Mouse (Mus musculus): ENCODE results near the gene Gm5431. TPM values are rescaled to one million over a fixed set of nuclear protein-coding genes. Genes with fewer than 3 reads are reported as not detected.
"Not testable (repeated sequence)": the region's sequence is repeated elsewhere in the genome, so short reads cannot be mapped to it uniquely, and the experiment has no call there.

Gm5431 gene
- polyA plus RNA-seq (2016; fragmentation: Nextera tagmentation; extraction: Ambion mirVana) = 0.06 TPM in 1 of 2 replicates, not detected in the other

DNA sequence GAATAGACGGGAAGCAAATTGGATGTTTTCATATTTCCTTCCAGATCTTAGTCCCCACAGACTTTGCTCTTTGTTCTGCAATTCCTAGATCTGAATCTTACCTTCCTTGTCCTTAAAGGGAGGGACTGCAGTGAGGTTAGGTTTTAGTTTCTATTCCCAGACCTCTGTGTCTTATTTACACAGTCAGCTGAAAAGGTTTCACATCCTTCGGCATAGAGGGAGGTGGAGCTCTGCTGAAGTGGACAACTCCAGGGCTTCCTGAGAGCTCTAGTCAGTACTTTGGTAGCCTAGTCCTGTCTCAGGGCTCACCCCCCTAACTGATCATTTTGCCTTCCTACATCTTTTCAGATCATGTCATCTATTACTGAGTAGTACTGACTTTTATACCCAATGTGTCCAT is at the start of gene Gm5431:
Gm5431 (minus strand) TSS at position 194 of the 400 bp plus-strand sequence.
- DNase-seq (ENCODE audit: extremely low spot score, low spot score) = no peak
- 70% methylated on average over 2 of the region's 2 CpGs for WGBS

DNA sequence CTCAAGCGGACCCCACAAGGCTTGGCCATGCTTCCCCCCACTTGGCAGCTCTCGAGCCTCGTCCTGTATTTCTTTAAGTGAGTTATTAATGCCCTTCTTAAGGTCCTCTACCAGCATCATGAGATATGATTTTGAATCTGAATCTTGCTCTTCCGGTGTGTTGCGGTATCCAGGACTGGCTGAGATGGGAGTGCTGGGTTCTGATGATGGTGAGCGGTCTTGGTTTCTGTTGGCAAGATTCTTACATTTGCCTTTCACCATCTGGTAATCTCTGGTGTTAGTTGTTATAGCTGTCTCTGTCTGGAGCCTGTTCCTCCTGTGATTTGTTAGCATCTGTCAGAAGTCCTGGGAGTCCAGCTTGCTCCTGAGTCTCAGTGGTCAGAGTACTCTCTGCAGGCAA is 44.1 kb upstream of the Gm5431 start, which contains the start of gene Psme2b:
Psme2b (minus strand) TSS at position 101 of the 400 bp plus-strand sequence.
- not testable (repeated sequence) for H3K9me3 ChIP-seq, H3K27ac ChIP-seq
- 93% methylated on average over 6 of the region's 6 CpGs for WGBS

More for the DNA sequence above, at the start of gene Gm5431:
- Histone ChIP-seq H3K4me1 (no peaks in the 10 kb centered on the region), H3K27me3 (ENCODE audit: poor library complexity, severe bottlenecking) (no peaks in the 10 kb centered on the region), H3K27ac (no peak within 1 kb of the TSS), H3K4me3 (no peak within 1 kb of the TSS), H3K36me3 (replicated peaks) (no peaks in the 10 kb centered on the region), H3K9me3 (no peaks in the 10 kb centered on the region)

GRCm38 (mm10) chr11:48939286-48939685 is 37.3 kb upstream of the Gm5431 start:
- not testable (repeated sequence) for H3K4me3 ChIP-seq

More for the DNA sequence above, 44.1 kb upstream of the Gm5431 start, which contains the start of gene Psme2b:
- not testable (repeated sequence) for H3K4me3 ChIP-seq; H3K4me1 ChIP-seq; H3K27me3 ChIP-seq (ENCODE audit: poor library complexity, severe bottlenecking); H3K36me3 ChIP-seq (replicated peaks); DNase-seq (ENCODE audit: extremely low spot score, low spot score)

DNA sequence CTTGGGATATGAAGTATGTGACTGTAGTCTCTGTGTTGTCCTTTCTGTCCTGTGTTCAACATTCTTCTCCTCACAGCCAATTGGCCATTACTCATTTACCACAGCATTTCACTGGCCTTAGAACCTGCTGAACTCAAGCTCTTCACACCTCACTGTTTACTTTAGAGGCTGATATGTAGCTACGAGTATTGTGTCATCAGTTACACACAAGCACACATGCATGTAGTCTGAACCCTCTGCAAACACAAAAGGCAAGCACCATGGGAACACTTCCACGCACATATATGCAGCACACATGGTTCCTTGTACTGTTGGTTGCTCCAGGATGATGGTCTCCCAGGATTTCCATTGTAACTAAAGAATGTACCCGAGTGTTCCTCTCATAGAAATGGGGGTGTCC is 33.3 kb upstream of the Gm5431 start:
- 100% methylated on average over 1 of the region's 3 CpGs for WGBS
- not testable (repeated sequence) for DNase-seq (ENCODE audit: extremely low spot score, low spot score); H3K36me3 ChIP-seq (replicated peaks)

More at GRCm38 (mm10) chr11:48939286-48939685, 37.3 kb upstream of the Gm5431 start:
- not testable (repeated sequence) for H3K4me1 ChIP-seq; H3K27ac ChIP-seq; H3K36me3 ChIP-seq (replicated peaks); DNase-seq (ENCODE audit: extremely low spot score, low spot score); H3K9me3 ChIP-seq; H3K27me3 ChIP-seq (ENCODE audit: poor library complexity, severe bottlenecking)

GRCm38 (mm10) chr11:48933923-48934322 is 31.9 kb upstream of the Gm5431 start:
- H3K4me3 ChIP-seq = not testable (repeated sequence)

More for the DNA sequence above, 33.3 kb upstream of the Gm5431 start:
- H3K4me3 ChIP-seq; H3K4me1 ChIP-seq; H3K27ac ChIP-seq; H3K27me3 ChIP-seq (ENCODE audit: poor library complexity, severe bottlenecking); H3K9me3 ChIP-seq: not testable (repeated sequence)

GRCm38 (mm10) chr11:48933422-48933821 is 31.4 kb upstream of the Gm5431 start:
- not testable (repeated sequence) for H3K9me3 ChIP-seq; H3K4me3 ChIP-seq; H3K36me3 ChIP-seq (replicated peaks); H3K27ac ChIP-seq; H3K27me3 ChIP-seq (ENCODE audit: poor library complexity, severe bottlenecking); H3K4me1 ChIP-seq; DNase-seq (ENCODE audit: extremely low spot score, low spot score)
- WGBS = 91% methylated on average over 1 of the region's 1 CpGs

More at GRCm38 (mm10) chr11:48933923-48934322, 31.9 kb upstream of the Gm5431 start:
- 72% methylated on average over 1 of the region's 1 CpGs for WGBS
- not testable (repeated sequence) for DNase-seq (ENCODE audit: extremely low spot score, low spot score); H3K27me3 ChIP-seq (ENCODE audit: poor library complexity, severe bottlenecking); H3K27ac ChIP-seq; H3K9me3 ChIP-seq; H3K36me3 ChIP-seq (replicated peaks); H3K4me1 ChIP-seq

DNA sequence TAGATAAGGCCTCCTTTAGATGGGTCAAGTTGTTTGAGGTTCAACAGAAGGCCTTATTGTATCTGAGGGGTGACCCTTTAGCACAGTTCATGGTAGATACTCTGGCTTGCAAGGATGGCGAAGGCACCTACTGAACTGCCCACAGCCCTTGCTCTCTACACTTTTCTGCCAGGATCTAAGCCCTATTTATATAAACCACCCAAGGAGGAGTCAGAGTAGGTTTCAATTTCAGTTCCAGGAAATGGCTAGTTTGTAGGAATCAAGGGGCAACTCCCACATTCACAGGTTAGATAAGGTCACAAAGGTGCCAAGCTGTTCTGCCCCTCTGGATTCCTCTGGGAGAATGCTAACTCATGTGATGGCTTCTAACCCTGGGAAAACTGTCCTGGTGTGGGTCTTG is 26.1 kb upstream of the Gm5431 start:
- 75% methylated on average over 1 of the region's 1 CpGs for WGBS
- DNase-seq (ENCODE audit: extremely low spot score, low spot score); H3K9me3 ChIP-seq; H3K4me3 ChIP-seq; H3K27ac ChIP-seq; H3K36me3 ChIP-seq (replicated peaks); H3K4me1 ChIP-seq; H3K27me3 ChIP-seq (ENCODE audit: poor library complexity, severe bottlenecking): not testable (repeated sequence)

DNA sequence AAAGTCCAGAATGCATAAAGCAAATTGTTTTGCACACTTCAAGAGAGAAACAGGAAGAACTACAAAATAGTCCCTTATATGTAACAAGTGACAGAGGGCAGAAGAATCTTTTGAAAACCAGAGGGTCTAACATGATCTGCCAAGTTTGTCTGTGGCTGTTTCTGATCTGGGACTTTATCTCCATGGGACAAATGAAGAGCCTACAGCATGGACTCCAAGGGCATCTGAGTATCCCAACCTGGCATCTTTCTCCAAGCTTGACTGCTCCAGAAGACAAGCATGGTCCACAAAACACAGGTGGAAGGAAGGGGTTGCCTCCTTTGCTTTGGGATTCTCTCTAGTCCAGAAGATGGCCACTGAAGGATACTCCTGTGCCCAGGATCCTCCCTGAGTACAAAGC is 24.4 kb upstream of the Gm5431 start:
- not testable (repeated sequence) for H3K4me1 ChIP-seq; H3K27me3 ChIP-seq (ENCODE audit: poor library complexity, severe bottlenecking); H3K9me3 ChIP-seq; H3K36me3 ChIP-seq (replicated peaks); H3K27ac ChIP-seq; H3K4me3 ChIP-seq; DNase-seq (ENCODE audit: extremely low spot score, low spot score)

GRCm38 (mm10) chr11:48923818-48924217 is 21.8 kb upstream of the Gm5431 start:
- whole genome bisulfite sequencing = 86% methylated on average over 5 of the region's 5 CpGs
- H3K4me1 ChIP-seq = not testable (repeated sequence)

DNA sequence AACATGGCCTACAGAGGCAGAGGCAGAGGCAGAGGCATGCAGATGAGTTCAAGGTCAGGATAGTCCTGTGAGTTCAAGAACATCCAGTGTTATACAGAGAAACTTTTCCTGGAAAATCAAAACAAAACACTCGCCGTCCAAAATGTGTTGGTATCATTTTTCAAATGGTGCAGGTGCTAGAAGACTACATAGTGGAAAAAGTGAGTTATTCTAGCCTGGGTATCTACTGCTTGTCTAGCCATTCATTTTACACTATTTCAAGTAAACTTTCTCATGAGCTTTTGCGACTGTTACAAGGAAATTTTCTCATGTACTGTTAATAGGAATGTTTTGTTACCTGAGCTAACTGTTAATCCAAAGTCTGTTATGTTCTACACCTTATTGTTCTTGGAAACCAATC is 16.4 kb upstream of the Gm5431 start:
- Histone ChIP-seq H3K9me3 (no peaks in the 10 kb centered on the region), H3K4me1 (no peaks in the 10 kb centered on the region), H3K36me3 (replicated peaks) (no peaks in the 10 kb centered on the region), H3K27ac (no peak overlapping the region), H3K4me3 (no peak overlapping the region), H3K27me3 (ENCODE audit: poor library complexity, severe bottlenecking) (no peaks in the 10 kb centered on the region)
- no peak for DNase-seq (ENCODE audit: extremely low spot score, low spot score)
- WGBS = 88% methylated on average over 3 of the region's 3 CpGs

More at GRCm38 (mm10) chr11:48923818-48924217, 21.8 kb upstream of the Gm5431 start:
- H3K9me3 ChIP-seq; H3K27ac ChIP-seq; H3K27me3 ChIP-seq (ENCODE audit: poor library complexity, severe bottlenecking); H3K4me3 ChIP-seq; DNase-seq (ENCODE audit: extremely low spot score, low spot score); H3K36me3 ChIP-seq (replicated peaks): not testable (repeated sequence)

DNA sequence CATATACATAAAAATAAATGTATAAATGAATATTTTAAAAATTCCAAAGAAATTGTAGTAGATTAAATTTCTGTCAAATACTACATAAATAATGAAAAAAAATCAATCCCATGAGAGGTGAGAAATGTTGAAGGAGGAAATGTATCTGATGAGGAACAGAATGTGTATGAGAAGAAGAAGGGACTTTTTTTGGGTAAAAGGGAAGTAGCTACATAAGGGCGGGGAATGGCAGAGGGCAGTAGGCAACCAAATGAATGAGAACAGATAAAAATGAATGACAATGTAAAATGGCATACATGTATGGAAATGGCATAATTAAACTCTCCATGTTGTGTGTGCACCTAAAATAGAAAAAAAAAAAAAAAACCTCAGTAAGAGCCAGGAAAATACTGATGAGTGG is 11.6 kb upstream of the Gm5431 start:
- Histone ChIP-seq H3K27ac (no peak overlapping the region), H3K36me3 (replicated peaks) (no peaks in the 10 kb centered on the region), H3K27me3 (ENCODE audit: poor library complexity, severe bottlenecking) (no peaks in the 10 kb centered on the region), H3K4me1 (no peaks in the 10 kb centered on the region), H3K4me3 (no peak overlapping the region), H3K9me3 (no peaks in the 10 kb centered on the region)
- WGBS = 96% methylated on average over 1 of the region's 1 CpGs
- DNase-seq (ENCODE audit: extremely low spot score, low spot score) = no peak

DNA sequence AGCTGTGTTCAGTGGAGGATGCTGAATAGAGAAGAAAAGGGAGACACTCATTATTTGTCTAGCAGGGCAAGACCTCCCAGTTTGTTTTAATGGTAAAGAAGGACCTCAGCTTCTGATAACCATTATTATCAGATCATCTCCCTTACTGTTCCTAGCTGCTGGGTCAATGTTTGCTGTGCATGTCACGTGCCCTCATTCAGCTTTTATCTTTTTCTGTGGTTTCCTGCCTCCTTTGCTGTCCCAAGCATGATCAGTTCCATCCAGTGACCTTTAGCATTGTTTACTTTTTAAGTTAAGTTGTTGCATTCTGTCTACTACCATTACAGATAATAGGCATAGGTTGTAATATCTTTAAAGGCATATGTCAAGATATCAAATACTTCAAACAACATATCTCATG is 6.4 kb upstream of the Gm5431 start:
- no peaks in the 10 kb centered on the region for H3K27me3 ChIP-seq (ENCODE audit: poor library complexity, severe bottlenecking)
- no peaks in the 10 kb centered on the region for H3K4me1 ChIP-seq
- no peaks in the 10 kb centered on the region for H3K36me3 ChIP-seq (replicated peaks)
- H3K27ac ChIP-seq = no peak overlapping the region
- DNase-seq (ENCODE audit: extremely low spot score, low spot score) = no peak
- 79% methylated on average over 1 of the region's 1 CpGs for WGBS
- H3K9me3 ChIP-seq = no peaks in the 10 kb centered on the region
- no peak overlapping the region for H3K4me3 ChIP-seq

DNA sequence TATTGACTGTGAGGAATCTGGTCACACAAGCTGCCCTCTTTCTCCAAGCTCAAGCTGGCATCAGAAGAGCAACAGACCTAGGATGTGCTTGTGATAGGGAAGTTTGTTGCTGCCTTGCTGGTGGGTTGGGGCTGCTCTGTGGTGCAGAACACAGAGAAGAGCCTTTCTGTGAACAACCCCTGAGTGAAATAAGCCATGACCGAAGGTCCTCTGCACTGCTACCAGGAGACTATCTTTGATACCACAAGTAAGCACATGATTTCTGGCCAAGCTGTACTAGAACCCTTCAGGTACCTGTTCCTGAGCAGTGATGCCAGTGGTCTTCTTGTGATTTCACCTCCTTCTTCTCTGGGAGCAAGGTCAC is 465 bp downstream of the Gm5431 start:
- not testable (repeated sequence) for H3K4me3 ChIP-seq; DNase-seq (ENCODE audit: extremely low spot score, low spot score); H3K4me1 ChIP-seq; H3K9me3 ChIP-seq; H3K27ac ChIP-seq; H3K27me3 ChIP-seq (ENCODE audit: poor library complexity, severe bottlenecking); H3K36me3 ChIP-seq (replicated peaks)
- WGBS = 84% methylated on average over 1 of the region's 1 CpGs

Data from forebrain, embryonic 10.5 days (tissue).